Mouse (Mus musculus): ENCODE measurements around the gene Atp13a2.

- TF ChIP-seq POLR2A (IDR thresholded peaks at IDR 0.05; ENCODE audit: borderline replicate concordance, extremely low read depth, insufficient read depth, insufficient read length, poor library complexity, severe bottlenecking) (no peak), CTCF (IDR thresholded peaks at IDR 0.05; ENCODE audit: borderline replicate concordance, extremely low read depth, insufficient read depth, insufficient read length) (no peak)
These were observed 3.9 kb upstream of the Atp13a2 start for GRCm38 (mm10) chr4:140982808-140983207.

All from brain, embryonic 14.5 days (tissue).